Mouse (Mus musculus): ENCODE measurements around the gene Rsrp1. TPM values are rescaled to one million over a fixed set of nuclear protein-coding genes. Genes with fewer than 3 reads are reported as not detected.
"Not testable (repeated sequence)": the region's sequence is repeated elsewhere in the genome, so short reads cannot be mapped to it uniquely, and the experiment has no call there.

Gene Rsrp1
- 325 and 327 TPM in 2 replicates for polyA plus RNA-seq (2015; fragmentation: Nextera tagmentation; extraction: Ambion mirVana)

DNA sequence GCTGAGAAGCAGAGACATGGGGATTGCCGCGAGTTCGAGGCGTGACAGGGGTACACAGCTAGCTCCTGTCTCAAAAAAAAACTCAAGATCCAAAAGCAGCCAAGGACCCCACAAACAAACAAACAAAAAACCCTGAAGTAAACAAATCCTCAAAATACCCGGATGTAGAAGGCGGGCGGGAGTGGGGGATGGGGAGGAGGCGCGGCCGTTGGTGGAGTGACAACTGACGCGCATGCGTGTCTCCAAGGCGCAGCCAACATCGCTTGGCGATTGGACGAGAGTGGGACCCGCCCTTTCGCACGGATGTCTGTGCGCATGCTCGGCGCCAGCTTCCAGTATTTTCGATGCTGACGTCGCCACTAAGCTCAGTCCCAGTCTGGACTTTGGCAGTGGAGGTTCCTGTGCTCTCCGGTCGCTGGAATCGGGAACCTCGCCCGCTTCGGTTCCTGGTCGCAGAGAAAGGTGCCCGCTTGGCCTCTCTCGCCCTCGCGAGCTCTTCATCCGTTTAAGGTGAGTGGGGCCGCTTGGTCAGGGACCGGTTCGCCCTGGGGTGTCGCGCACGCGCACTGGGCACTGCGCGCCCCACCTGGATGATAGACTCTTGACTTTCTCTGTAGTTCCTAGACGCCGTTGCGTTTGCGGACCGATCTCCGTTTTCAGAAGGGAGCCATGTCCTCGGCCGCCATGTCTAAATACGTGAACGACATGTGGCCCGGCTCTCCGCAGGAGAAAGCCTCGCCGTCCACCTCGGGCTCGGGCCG, at the start of gene Rsrp1:
Gene Rsrp1 (plus strand): TSS at position 335 of the 761 bp plus-strand sequence.
- ATAC-seq (ENCODE audit: extremely low read depth, insufficient number of reproducible peaks, low FRiP score, low TSS enrichment), result peak; percentile 89
- H3K9ac ChIP-seq, result peak within 1 kb of the TSS; percentile 99
- no peaks in the 10 kb centered on the region for H3K9me3 ChIP-seq
- H3K4me1 ChIP-seq, result peaks cover 33% of the 10 kb centered on the region
- peak within 1 kb of the TSS; percentile 90 for H3K4me2 ChIP-seq
- H3K27me3 ChIP-seq (replicated peaks), result no peaks in the 10 kb centered on the region
- H3K4me3 ChIP-seq, result peak within 1 kb of the TSS; percentile 100
- WGBS, result under 1% methylated on average over 64 of the region's 64 CpGs
- H3K36me3 ChIP-seq, result peaks cover 43% of the 10 kb centered on the region
- H3K27ac ChIP-seq (replicated peaks), result peak within 1 kb of the TSS; percentile 97

DNA sequence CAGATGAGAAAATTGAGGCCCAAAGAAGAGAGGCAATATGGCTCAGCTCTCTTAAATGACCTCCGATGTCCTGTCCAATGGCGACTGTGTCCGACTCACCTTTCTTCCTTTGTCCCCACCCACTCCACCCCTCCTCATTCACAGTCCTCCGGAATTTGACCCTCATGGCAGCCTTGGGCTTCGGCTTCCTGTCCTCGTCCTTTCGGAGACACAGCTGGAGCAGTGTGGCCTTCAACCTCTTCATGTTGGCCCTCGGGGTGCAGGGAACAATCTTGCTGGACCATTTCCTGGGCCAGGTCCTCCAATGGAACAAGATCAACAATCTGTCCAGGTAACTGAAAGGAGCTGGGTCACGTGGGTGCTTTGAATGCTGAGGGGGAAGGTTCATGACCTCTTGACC, 47.2 kb upstream of the Rsrp1 start:
- H3K4me1 ChIP-seq, result peaks cover 10% of the 10 kb centered on the region
- no peak overlapping the region for H3K4me3 ChIP-seq
- H3K27me3 ChIP-seq (replicated peaks), result 0 out of 2 replicates have a peak, but pooled peaks cover 4% of the 10 kb centered on the region
- H3K36me3 ChIP-seq, result no peaks in the 10 kb centered on the region
- ATAC-seq (ENCODE audit: extremely low read depth, insufficient number of reproducible peaks, low FRiP score, low TSS enrichment), result no peak
- H3K27ac ChIP-seq (replicated peaks), result no peak overlapping the region
- no peak overlapping the region for H3K4me2 ChIP-seq
- no peak overlapping the region for H3K9ac ChIP-seq
- H3K9me3 ChIP-seq, result no peaks in the 10 kb centered on the region
- 79% methylated on average over 9 of the region's 9 CpGs for WGBS

DNA sequence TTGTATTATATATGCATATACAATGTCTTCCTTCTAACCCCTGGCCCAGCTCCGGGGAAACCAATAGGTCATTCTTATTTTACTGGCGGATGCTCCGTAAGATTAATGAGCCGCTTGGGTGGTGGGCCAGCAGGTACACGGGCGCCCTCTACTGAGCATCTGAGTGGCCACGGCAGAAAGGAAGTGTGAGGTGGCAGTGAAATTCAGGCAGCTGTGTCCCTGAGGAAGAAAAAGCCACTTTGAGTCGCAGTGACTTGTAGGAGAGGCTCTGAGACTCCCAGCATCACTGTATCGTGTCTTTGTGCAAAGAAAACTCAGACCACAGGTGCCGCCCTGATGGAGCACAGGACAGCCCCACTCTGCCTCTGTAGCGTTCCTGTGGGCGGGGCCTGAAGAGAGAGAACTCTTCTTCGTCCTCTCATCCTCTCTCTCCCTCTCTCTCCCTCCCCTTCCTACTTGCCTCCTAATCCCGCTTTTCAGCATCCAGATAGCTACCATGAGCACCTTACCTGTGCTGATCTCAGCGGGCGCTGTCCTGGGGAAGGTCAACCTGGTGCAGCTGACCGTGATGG, 43.9 kb upstream of the Rsrp1 start:
- H3K9me3 ChIP-seq, result no peaks in the 10 kb centered on the region
- ATAC-seq (ENCODE audit: extremely low read depth, insufficient number of reproducible peaks, low FRiP score, low TSS enrichment), result peak; percentile 57
- H3K4me3 ChIP-seq, result peak overlapping the region; percentile 49
- peak overlapping the region; percentile 81 for H3K4me2 ChIP-seq
- peaks cover 17% of the 10 kb centered on the region for H3K4me1 ChIP-seq
- no peaks in the 10 kb centered on the region for H3K36me3 ChIP-seq
- 3% methylated on average over 17 of the region's 17 CpGs for WGBS
- peak overlapping the region; percentile 71 for H3K9ac ChIP-seq
- H3K27me3 ChIP-seq (replicated peaks), result no peaks in the 10 kb centered on the region
- H3K27ac ChIP-seq (replicated peaks), result no peak overlapping the region

DNA sequence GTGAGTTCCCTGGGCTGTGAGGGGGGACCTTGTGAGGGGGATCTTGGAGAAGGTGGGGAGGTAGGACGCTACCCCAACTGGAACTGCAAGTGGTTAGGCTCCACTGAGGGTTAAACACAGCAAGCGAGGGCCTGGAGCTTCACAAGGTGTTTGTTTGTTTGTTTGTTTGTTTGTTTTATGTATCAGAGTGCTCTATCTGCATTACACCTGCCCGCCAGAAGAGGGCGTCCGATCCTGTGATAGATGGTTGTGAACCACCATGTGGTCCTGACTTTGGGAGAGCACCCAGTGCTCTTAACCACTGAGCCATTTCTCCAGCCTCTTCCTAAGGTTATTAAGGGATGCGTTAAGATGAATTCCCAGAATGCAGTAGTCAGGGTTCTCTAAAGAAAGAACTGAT, 43.4 kb upstream of the Rsrp1 start:
- H3K4me2 ChIP-seq, result peak overlapping the region; percentile 81
- peaks cover 20% of the 10 kb centered on the region for H3K4me1 ChIP-seq
- H3K36me3 ChIP-seq, result no peaks in the 10 kb centered on the region
- peak overlapping the region; percentile 49 for H3K4me3 ChIP-seq
- 42% methylated on average over 6 of the region's 6 CpGs for WGBS
- no peak for ATAC-seq (ENCODE audit: extremely low read depth, insufficient number of reproducible peaks, low FRiP score, low TSS enrichment)
- H3K9ac ChIP-seq, result peak overlapping the region; percentile 71
- H3K9me3 ChIP-seq, result no peaks in the 10 kb centered on the region
- H3K27ac ChIP-seq (replicated peaks), result no peak overlapping the region
- H3K27me3 ChIP-seq (replicated peaks), result no peaks in the 10 kb centered on the region

DNA sequence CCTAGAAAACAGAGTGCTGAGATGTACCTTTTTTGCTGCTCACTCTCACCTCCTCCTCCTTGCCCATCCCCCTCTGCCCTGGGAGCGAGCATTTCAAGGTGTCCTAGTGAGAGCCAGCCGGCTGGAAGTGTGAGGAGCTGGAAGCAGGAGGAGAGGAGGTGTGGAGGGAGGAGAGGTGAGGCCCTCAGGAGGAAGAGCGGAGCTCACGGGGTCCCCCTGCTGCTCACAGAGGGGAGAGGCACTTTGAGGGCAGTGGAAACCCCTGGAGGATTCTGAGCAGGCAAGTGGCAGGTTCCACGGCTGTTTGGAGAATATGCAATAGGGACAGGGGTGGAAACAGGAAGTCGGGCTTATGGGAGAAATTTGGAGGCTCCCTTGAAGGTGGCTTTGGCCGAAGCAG, 40.1 kb upstream of the Rsrp1 start:
- H3K4me1 ChIP-seq, result peaks cover 20% of the 10 kb centered on the region
- WGBS, result 25% methylated on average over 7 of the region's 7 CpGs
- no peak overlapping the region; the same call in 1 of the 2 replicates for H3K9ac ChIP-seq
- no peaks in the 10 kb centered on the region for H3K36me3 ChIP-seq
- 0 out of 2 replicates have a peak overlapping the region, but pooled peaks have one; percentile 40 for H3K27ac ChIP-seq (replicated peaks)
- H3K27me3 ChIP-seq (replicated peaks), result no peaks in the 10 kb centered on the region
- no peaks in the 10 kb centered on the region for H3K9me3 ChIP-seq
- H3K4me2 ChIP-seq, result no peak overlapping the region
- ATAC-seq (ENCODE audit: extremely low read depth, insufficient number of reproducible peaks, low FRiP score, low TSS enrichment), result no peak
- H3K4me3 ChIP-seq, result no peak overlapping the region

DNA sequence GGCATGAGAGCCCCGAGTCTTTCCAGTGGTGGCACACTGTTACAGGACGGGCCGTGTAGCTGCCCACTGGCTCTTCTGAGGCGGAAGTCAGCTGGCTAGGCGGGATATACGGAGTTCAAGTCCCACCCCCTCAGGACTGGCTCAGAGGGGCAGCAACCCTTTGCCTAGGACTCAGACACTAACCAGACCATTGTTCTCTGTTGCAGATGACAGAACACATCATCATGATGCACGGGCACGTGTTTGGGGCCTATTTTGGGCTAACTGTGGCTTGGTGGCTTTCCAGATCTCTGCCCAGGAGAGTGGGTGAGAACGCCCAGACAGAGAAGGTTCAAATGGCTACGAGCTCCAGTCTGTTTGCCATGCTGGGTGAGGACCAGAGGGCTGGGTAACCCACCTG, 39.6 kb upstream of the Rsrp1 start:
- ATAC-seq (ENCODE audit: extremely low read depth, insufficient number of reproducible peaks, low FRiP score, low TSS enrichment), result no peak
- 64% methylated on average over 10 of the region's 10 CpGs for WGBS
- no peak overlapping the region for H3K4me3 ChIP-seq
- no peaks in the 10 kb centered on the region for H3K36me3 ChIP-seq
- no peak overlapping the region for H3K4me2 ChIP-seq
- H3K9ac ChIP-seq, result no peak overlapping the region; the same call in 1 of the 2 replicates
- H3K27me3 ChIP-seq (replicated peaks), result no peaks in the 10 kb centered on the region
- peaks cover 20% of the 10 kb centered on the region for H3K4me1 ChIP-seq
- H3K9me3 ChIP-seq, result no peaks in the 10 kb centered on the region
- H3K27ac ChIP-seq (replicated peaks), result peak overlapping the region; percentile 40; the same call in 1 of the 2 replicates

DNA sequence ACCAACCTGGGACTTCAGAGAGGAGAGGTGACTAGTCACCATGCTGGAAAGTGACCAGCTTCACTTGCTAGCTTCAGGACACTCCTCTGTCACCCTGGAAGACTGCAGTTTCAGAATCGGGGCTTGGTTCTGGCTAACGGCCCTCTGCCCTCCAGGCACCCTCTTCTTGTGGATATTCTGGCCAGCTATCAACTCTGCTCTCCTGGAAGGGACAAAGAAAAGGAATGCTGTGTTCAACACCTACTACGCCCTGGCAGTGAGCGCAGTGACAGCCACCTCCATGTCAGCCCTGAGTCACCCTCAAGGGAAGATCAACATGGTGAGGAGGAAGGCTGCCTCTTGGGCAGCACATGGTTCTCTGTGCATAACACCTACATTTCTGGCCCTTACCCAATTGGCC, 39.0 kb upstream of the Rsrp1 start:
- ATAC-seq (ENCODE audit: extremely low read depth, insufficient number of reproducible peaks, low FRiP score, low TSS enrichment), result no peak
- no peak overlapping the region for H3K4me2 ChIP-seq
- peaks cover 15% of the 10 kb centered on the region for H3K4me1 ChIP-seq
- peak overlapping the region; percentile 40; the same call in 1 of the 2 replicates for H3K27ac ChIP-seq (replicated peaks)
- H3K4me3 ChIP-seq, result no peak overlapping the region
- no peak overlapping the region for H3K9ac ChIP-seq
- 73% methylated on average over 4 of the region's 4 CpGs for WGBS
- no peaks in the 10 kb centered on the region for H3K36me3 ChIP-seq
- no peaks in the 10 kb centered on the region for H3K9me3 ChIP-seq
- no peaks in the 10 kb centered on the region for H3K27me3 ChIP-seq (replicated peaks)

DNA sequence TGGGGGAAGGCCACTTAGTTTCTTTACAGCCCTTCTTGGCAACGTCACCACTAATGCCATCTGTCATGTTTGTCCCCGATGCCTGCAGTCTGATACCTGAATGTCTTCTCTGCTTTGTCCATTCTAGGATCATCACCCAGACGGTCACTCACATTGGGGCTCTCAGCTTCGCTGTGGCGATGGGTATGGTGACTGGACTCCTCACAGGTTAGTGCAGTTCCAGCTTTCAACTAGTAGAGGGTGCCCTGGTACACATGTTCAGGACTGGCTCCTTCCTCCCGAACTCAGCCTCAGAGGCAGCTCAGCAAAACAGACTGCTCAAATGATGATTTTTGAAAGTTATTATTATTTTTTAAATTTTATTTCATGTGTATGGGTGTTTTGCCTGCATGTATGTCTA, 31.3 kb upstream of the Rsrp1 start:
- Histone ChIP-seq H3K4me2 (no peak overlapping the region), H3K4me3 (no peak overlapping the region), H3K9ac (no peak overlapping the region), H3K4me1 (no peaks in the 10 kb centered on the region), H3K27me3 (replicated peaks) (no peaks in the 10 kb centered on the region), H3K9me3 (no peaks in the 10 kb centered on the region), H3K27ac (replicated peaks) (no peak overlapping the region), H3K36me3 (peaks cover 27% of the 10 kb centered on the region)
- ATAC-seq (ENCODE audit: extremely low read depth, insufficient number of reproducible peaks, low FRiP score, low TSS enrichment), result no peak
- WGBS, result 68% methylated on average over 6 of the region's 6 CpGs

DNA sequence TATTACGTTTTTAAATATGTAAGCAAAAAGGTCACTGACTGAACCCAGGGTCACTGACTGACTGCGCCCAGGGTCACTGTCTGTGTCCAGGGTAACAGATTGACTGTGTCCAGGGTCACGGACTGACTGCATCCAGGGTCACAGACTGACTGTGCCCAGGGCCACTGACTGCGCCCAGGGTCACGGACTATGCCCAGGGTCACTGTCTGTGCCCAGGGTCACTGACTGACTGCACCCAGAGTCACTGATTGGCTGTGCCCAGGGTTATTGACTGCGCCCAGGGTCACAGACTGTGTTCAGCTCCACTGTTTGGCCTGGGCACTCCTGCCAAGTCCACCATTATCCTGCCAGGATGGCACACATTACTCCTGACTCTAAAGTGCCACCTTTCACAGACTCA, 26.1 kb upstream of the Rsrp1 start:
- H3K36me3 ChIP-seq, result peaks cover 79% of the 10 kb centered on the region
- no peak overlapping the region for H3K27ac ChIP-seq (replicated peaks)
- H3K27me3 ChIP-seq (replicated peaks), result no peaks in the 10 kb centered on the region
- H3K9ac ChIP-seq, result no peak overlapping the region
- WGBS, result 86% methylated on average over 6 of the region's 6 CpGs
- no peak overlapping the region for H3K4me3 ChIP-seq
- H3K4me1 ChIP-seq, result no peaks in the 10 kb centered on the region
- H3K9me3 ChIP-seq, result no peaks in the 10 kb centered on the region
- no peak overlapping the region for H3K4me2 ChIP-seq
- no peak for ATAC-seq (ENCODE audit: extremely low read depth, insufficient number of reproducible peaks, low FRiP score, low TSS enrichment)

DNA sequence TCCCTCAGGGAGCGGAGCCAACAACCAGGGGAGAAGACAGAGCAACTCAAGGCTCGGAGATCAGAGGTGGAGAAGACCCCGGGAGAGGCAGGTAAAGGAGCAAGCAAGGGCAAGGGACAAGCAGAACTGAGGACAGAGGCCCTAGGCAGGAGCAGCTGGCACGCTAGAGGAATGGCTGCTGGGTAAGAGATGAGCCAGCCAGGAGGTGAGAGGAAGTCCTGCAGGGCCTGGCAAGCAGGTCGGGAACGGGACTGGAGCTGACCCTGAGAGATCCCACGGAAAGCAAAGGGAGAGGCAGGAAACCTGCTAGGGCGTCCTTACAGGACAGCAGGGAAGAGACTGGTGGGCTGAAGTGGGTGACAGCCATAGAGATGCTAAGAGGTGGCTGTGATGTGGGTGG, 22.3 kb upstream of the Rsrp1 start:
- Histone ChIP-seq H3K27me3 (replicated peaks) (no peaks in the 10 kb centered on the region), H3K4me1 (no peaks in the 10 kb centered on the region), H3K9me3 (no peaks in the 10 kb centered on the region), H3K4me2 (no peak overlapping the region), H3K4me3 (no peak overlapping the region), H3K36me3 (peaks cover 100% of the 10 kb centered on the region), H3K27ac (replicated peaks) (no peak overlapping the region), H3K9ac (no peak overlapping the region)
- ATAC-seq (ENCODE audit: extremely low read depth, insufficient number of reproducible peaks, low FRiP score, low TSS enrichment), result no peak
- 89% methylated on average over 8 of the region's 8 CpGs for WGBS

DNA sequence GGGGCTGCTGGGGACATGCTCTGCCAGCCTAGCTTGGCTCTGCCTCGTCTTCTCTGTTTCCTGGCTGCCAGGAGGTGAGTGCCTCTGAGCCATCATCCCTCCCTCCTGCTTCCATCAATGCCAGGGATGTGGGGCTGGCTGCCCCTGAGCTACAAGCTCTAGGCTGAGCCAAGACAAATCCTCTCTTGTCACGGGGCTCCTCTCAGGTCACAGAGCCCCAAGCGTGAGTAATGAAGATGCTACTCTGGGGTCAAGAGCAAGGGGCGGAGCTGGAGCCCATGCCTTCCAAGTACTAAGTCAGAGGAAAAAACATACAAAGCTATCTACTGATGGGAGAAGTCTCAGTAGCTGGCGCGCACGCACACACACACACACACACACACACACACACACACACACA, 20.3 kb upstream of the Rsrp1 start:
- H3K4me3 ChIP-seq, result no peak overlapping the region
- H3K36me3 ChIP-seq, result peaks cover 100% of the 10 kb centered on the region
- H3K4me1 ChIP-seq, result no peaks in the 10 kb centered on the region
- no peaks in the 10 kb centered on the region for H3K9me3 ChIP-seq
- no peak for ATAC-seq (ENCODE audit: extremely low read depth, insufficient number of reproducible peaks, low FRiP score, low TSS enrichment)
- no peak overlapping the region for H3K9ac ChIP-seq
- H3K4me2 ChIP-seq, result no peak overlapping the region
- H3K27ac ChIP-seq (replicated peaks), result no peak overlapping the region
- H3K27me3 ChIP-seq (replicated peaks), result no peaks in the 10 kb centered on the region
- WGBS, result 82% methylated on average over 5 of the region's 7 CpGs

DNA sequence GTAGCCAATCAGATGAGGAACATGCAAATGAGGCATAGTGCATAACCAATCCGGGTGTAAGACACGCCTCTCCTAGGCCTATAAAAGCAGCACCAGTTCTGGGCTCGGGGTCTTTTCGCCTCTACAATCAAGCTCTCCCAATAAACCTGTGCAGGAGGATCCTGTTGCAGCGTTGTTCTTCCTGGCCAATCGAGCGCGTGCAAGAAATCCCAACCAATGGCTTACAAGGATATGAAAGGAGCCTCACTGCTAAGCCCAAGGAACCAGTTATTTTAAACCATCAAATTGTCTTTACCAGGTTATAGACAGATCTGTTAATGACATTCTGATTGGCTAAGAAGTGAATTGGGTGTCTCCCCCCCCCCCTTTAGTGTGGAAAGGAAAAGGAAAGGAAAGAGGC, 12.0 kb upstream of the Rsrp1 start:
- 98% methylated on average over 7 of the region's 8 CpGs for WGBS
- not testable (repeated sequence) for H3K4me3 ChIP-seq; H3K4me2 ChIP-seq; H3K27ac ChIP-seq (replicated peaks); ATAC-seq (ENCODE audit: extremely low read depth, insufficient number of reproducible peaks, low FRiP score, low TSS enrichment); H3K9ac ChIP-seq; H3K27me3 ChIP-seq (replicated peaks); H3K9me3 ChIP-seq
- H3K36me3 ChIP-seq, result peaks cover 65% of the 10 kb centered on the region
- peaks cover 23% of the 10 kb centered on the region for H3K4me1 ChIP-seq

All from heart, embryonic 13.5 days (tissue).